Mouse (Mus musculus) CD4-positive naive resting alpha-beta T cell, adult 57 days (primary cell): ENCODE measurements around the gene Hs1bp3. TPM values are rescaled to one million over a fixed set of nuclear protein-coding genes. Genes with fewer than 3 reads are reported as not detected.

Source experiments
- total RNA-seq: library from RNA; stranded (reverse); gene quantifications from one replicate; pipeline ENCODE4 v1.2.4, GENCODE M21; 2023

The Hs1bp3 gene
- 7.2 TPM for total RNA-seq

DNA sequence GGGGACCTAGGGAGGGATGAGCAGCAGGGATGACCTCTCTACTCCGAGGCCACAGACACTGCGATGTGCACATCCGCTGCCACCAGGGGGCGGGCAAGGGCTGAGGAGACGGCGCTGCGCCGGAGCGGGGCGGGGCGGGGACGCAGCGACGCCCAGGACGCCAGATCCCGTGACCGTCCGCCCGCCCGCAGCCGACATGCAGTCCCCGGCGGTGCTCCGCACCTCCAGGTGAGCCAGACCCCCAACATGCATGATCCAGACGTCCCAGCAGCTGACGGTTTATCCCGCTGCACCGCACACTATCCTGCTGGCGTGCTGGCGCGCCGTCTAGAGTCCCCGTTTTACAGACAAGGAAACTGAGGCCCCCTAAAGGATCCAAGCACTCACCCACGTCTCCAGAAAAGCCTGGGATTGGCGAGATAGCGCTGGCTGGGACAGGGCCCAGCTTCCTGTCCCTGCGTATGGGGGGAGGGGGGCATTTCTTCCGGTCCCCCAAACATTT is at the start of gene Hs1bp3:
Gene Hs1bp3, plus strand, starts transcription at position 163 of the 502 bp plus-strand sequence.

DNA sequence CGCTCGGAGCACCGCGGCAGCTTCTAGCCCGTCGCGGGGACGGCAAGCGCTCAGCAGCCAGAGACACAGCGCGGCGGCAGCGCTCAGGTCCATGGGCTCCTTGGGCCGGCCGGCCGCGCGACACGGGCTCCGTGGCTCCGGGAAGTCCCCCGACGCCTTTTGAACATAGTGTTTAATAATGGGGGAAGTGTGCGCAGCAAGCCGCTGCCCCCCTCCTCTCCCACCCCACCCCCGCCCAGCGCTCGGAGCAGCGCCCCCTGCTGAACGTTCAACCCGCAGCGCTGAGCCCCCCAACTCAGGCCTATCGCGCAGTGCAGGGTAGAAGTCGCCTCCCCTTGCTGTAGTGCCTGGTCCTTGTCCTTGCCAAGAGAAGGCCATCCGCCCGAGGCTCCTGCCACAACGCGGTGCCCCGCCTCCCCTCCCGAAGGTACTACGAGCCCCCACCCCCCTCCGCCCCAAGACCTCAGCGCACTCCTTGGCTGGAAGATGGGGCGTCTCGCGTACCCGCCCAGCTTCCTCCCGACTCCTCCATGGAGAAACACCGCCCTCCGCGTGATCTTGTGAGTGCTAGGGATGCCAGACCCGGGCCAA is 11.3 kb upstream of the Hs1bp3 start, which contains the start of gene Gdf7:
Gene Gdf7, minus strand, starts transcription at position 114 of the 591 bp plus-strand sequence.

Other genes starting within 250 kb of the Hs1bp3 start
- 40.1 TPM for gene Ldah, start 105.3 kb upstream of the Hs1bp3 start, total RNA-seq
- not detected for gene Gdf7, start 11.5 kb upstream of the Hs1bp3 start, total RNA-seq
- gene Rhob, start 186.6 kb downstream of the Hs1bp3 start, total RNA-seq, result 109 TPM